Mouse (Mus musculus) hindbrain, embryonic 11.5 days (tissue): ENCODE data around the gene Dolk. TPM values are rescaled to one million over a fixed set of nuclear protein-coding genes. Genes with fewer than 3 reads are reported as not detected.

ENCODE experiments used
- ATAC-seq: fragments of 200-750 bp; cut with Nextera tagmentation; 2 replicates; pipeline ENCODE4 v1.8.0; 2017; ENCODE audit warnings: mild to moderate bottlenecking, moderate TSS enrichment, moderate library complexity; ENCODE audit not compliant: low FRiP score
- DNase-seq: peaks from one replicate; pipeline ENCODE4 v3.0.0-alpha.2; 2015; ENCODE audit warnings: low spot score
- H3K27ac ChIP-seq: fragments of 300-500 bp; sonication (generic); 2 replicates; pipeline ENCODE4 v1.5.1; 2014; ENCODE audit warnings: mild to moderate bottlenecking, low read depth, low read length
- H3K27me3 ChIP-seq: fragments of 300-500 bp; sonication (generic); 2 replicates; pipeline ENCODE4 v1.6.1; 2014; ENCODE audit warnings: mild to moderate bottlenecking, low read length, moderate library complexity, mixed read lengths; ENCODE audit not compliant: control insufficient read depth, insufficient read depth
- H3K36me3 ChIP-seq: fragments of 300-500 bp; sonication (generic); 2 replicates; pipeline ENCODE4 v1.6.1; 2014; ENCODE audit warnings: mild to moderate bottlenecking, low read length, moderate library complexity, mixed read lengths; ENCODE audit not compliant: control insufficient read depth, insufficient read depth
- H3K4me1 ChIP-seq: fragments of 300-500 bp; sonication (generic); replicated peaks from 2 replicates; pipeline ENCODE4 v1.6.1; 2014; ENCODE audit warnings: low read length, mixed read lengths; ENCODE audit not compliant: control insufficient read depth, insufficient read depth
- H3K4me2 ChIP-seq: fragments of 300-500 bp; sonication (generic); replicated peaks from 2 replicates; pipeline ENCODE4 v1.6.1; 2014; ENCODE audit warnings: mild to moderate bottlenecking, low read depth, low read length
- H3K4me3 ChIP-seq: fragments of 300-500 bp; sonication (generic); 2 replicates; pipeline ENCODE4 v1.5.1; 2014; ENCODE audit warnings: low read depth, low read length
- H3K9ac ChIP-seq: fragments of 300-500 bp; sonication (generic); 2 replicates; pipeline ENCODE4 v1.6.1; 2014; ENCODE audit warnings: low read depth, low read length
- H3K9me3 ChIP-seq: fragments of 300-500 bp; sonication (generic); 2 replicates; pipeline ENCODE4 v1.6.1; 2016; ENCODE audit warnings: low read length; ENCODE audit not compliant: control insufficient read depth
- WGBS: fragments of 180-500 bp; shearing (Covaris S2); extraction: QIAGEN DNeasy Blood & Tissue Kit; methylation state at CpG from one replicate; pipeline ENCODE4 v1.1.7; 2014; 5-methylcytosine and 5-hydroxymethylcytosine counted together
- polyA plus RNA-seq: library from polyadenylated mRNA; unstranded; fragments of >200 nt; fragmentation: Nextera tagmentation; extraction: Ambion mirVana; gene quantifications from 2 replicates; pipeline ENCODE4 v1.2.1, GENCODE M21; 2014

Gene Dolk
- polyA plus RNA-seq, 1 experiment from 2014 or later = 24.1 TPM

- ATAC-seq (no peak), DNase-seq (no peak)
- H3K9ac ChIP-seq = no peak overlapping the region
- H3K4me1 ChIP-seq = no peaks in the 10 kb centered on the region
- H3K4me2 ChIP-seq = no peak overlapping the region
- no peak overlapping the region for H3K4me3 ChIP-seq
- H3K27me3 ChIP-seq = no peaks in the 10 kb centered on the region
- H3K9me3 ChIP-seq = no peaks in the 10 kb centered on the region
- WGBS = 89% methylated on average over 7 of the region's 7 CpGs
- no peak overlapping the region for H3K27ac ChIP-seq
- H3K36me3 ChIP-seq = peaks cover 13% of the 10 kb centered on the region; the same call in 1 of the 2 replicates
These were observed 28.3 kb downstream of the Dolk start for GRCm38 (mm10) chr2:30257699-30258460.

- H3K9me3 ChIP-seq = no peaks in the 10 kb centered on the region
- 96% methylated on average over 30 of the region's 30 CpGs for WGBS
- no peaks in the 10 kb centered on the region for H3K27me3 ChIP-seq
- H3K4me2 ChIP-seq = no peak overlapping the region
- H3K36me3 ChIP-seq = peaks cover 10% of the 10 kb centered on the region; the same call in 1 of the 2 replicates
- no peaks in the 10 kb centered on the region for H3K4me1 ChIP-seq
- no peak overlapping the region for H3K27ac ChIP-seq
- H3K9ac ChIP-seq = no peak overlapping the region
- DNase-seq (no peak), ATAC-seq (no peak)
- H3K4me3 ChIP-seq = no peak overlapping the region
These were observed 29.4 kb downstream of the Dolk start for GRCm38 (mm10) chr2:30256616-30257350.

GRCm38 (mm10) chr2:30255631-30256395 lies 30.3 kb downstream of the Dolk start:
- 96% methylated on average over 42 of the region's 42 CpGs for WGBS
- Histone ChIP-seq H3K27me3 (no peaks in the 10 kb centered on the region), H3K27ac (no peak overlapping the region), H3K4me1 (no peaks in the 10 kb centered on the region), H3K4me2 (no peak overlapping the region), H3K4me3 (no peak overlapping the region), H3K36me3 (peaks cover 10% of the 10 kb centered on the region; the same call in 1 of the 2 replicates), H3K9me3 (no peaks in the 10 kb centered on the region), H3K9ac (no peak overlapping the region)
- DNase-seq = no peak
- ATAC-seq = no peak

DNA sequence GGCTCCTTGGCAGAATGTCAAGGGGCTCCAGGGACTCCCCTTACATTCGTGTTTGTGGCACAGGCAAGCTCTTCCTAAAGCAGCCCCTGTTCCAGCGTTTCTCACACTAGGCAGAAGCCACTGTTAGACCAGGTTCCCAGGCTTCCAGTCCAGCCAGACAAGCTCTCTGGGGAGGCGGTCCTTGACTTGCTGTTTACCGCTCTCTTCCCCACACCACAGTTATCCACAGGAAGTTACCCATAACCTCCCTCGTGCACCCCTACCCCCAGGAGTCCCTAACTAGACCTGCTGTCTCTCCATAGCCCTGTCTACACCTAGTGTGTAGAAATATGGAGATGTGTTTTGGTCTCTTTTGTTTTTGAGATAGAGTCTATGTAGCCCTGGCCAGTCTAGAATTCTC lies 32.3 kb downstream of the Dolk start:
- Histone ChIP-seq H3K27ac (no peak overlapping the region), H3K27me3 (no peaks in the 10 kb centered on the region), H3K4me2 (no peak overlapping the region), H3K36me3 (peaks cover 10% of the 10 kb centered on the region; the same call in 1 of the 2 replicates), H3K4me3 (no peak overlapping the region), H3K9me3 (no peaks in the 10 kb centered on the region), H3K4me1 (no peaks in the 10 kb centered on the region), H3K9ac (no peak overlapping the region)
- WGBS = 93% methylated on average over 5 of the region's 5 CpGs
- no peak for ATAC-seq
- no peak for DNase-seq

DNA sequence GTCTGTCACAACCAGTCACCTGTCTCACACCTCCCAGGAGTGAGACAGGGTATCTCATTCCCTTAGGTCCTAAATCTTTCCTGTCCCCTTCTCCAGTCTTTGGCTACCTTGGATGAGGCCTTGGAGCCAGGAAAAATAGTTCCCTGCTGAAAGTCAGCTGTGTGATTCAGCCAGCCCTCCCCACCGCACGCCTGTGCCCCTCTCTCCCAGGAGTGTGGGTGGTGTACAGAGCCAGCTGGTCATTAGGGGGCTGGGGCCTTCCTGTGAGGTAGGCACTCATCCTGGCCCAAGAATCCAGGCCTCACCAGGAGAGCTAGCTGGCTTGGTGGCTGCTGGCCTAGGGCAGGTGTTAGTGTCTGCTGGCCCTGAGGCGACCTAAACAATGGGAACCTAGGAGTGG lies 33.6 kb downstream of the Dolk start:
- 93% methylated on average over 3 of the region's 3 CpGs for WGBS
- Histone ChIP-seq H3K27ac (no peak overlapping the region), H3K27me3 (no peaks in the 10 kb centered on the region), H3K4me1 (no peaks in the 10 kb centered on the region), H3K9me3 (no peaks in the 10 kb centered on the region), H3K36me3 (peaks cover 7% of the 10 kb centered on the region; the same call in 1 of the 2 replicates), H3K9ac (no peak overlapping the region), H3K4me3 (no peak overlapping the region), H3K4me2 (no peak overlapping the region)
- DNase-seq (no peak), ATAC-seq (no peak)

- no peak overlapping the region for H3K4me2 ChIP-seq
- no peak overlapping the region for H3K27ac ChIP-seq
- H3K36me3 ChIP-seq = 0 out of 2 replicates have a peak, but pooled peaks cover 2% of the 10 kb centered on the region
- H3K4me1 ChIP-seq = no peaks in the 10 kb centered on the region
- no peak for ATAC-seq
- no peak for DNase-seq
- WGBS = 78% methylated on average over 5 of the region's 5 CpGs
- H3K9ac ChIP-seq = no peak overlapping the region
- no peaks in the 10 kb centered on the region for H3K9me3 ChIP-seq
- no peaks in the 10 kb centered on the region for H3K27me3 ChIP-seq
- no peak overlapping the region for H3K4me3 ChIP-seq
These were observed 34.6 kb downstream of the Dolk start for GRCm38 (mm10) chr2:30251417-30252104.

DNA sequence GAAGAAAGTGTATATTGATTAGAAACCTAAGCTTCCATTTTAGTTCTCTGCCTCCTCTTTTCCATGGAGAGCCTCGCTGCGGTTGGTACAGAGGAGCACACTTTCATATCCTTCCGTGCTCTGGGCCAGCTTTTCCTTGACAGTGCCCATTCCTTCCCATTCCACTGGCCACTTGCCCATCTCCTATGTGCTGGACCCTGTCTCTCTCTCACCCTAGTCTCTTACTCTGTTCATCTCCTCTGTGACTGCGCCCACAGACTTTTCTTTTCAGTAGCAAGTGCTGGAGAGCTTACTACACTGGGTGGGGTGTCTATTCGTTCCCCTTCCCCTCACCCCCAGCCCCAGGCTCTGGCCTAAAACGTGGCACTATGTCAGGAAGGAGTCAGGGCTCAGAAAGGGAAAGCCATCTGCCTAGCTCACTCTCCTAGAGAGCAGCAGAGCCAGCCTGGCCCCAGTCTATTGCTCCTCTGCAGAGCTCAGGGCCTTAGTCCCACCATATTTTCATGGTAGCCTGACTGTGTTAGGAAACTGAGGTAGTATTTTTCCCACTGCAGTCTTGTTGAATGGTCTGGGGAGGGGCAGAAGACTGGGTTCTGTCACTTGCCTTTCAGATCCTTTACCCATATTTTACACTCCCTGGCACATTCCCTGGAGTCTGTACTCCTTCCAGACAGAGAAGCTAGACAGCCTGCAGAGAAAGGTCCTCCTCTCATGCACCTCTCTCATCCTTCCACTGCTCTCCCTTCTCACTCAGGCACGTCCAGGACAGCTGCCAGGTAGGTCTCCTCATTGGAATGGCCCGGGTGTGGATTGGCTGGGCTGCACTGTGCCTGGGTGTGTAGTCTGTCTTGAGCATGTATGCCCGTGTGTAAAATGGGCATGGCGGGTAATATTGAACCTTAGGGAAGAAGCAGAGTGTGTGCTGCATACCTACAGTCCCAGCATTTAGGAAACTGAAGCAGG lies 35.7 kb downstream of the Dolk start:
- DNase-seq (no peak), ATAC-seq (no peak)
- H3K9me3 ChIP-seq = no peaks in the 10 kb centered on the region
- 87% methylated on average over 10 of the region's 10 CpGs for WGBS
- no peak overlapping the region for H3K27ac ChIP-seq
- H3K36me3 ChIP-seq = no peaks in the 10 kb centered on the region
- no peaks in the 10 kb centered on the region for H3K4me1 ChIP-seq
- no peak overlapping the region for H3K4me2 ChIP-seq
- H3K9ac ChIP-seq = no peak overlapping the region
- no peak overlapping the region for H3K4me3 ChIP-seq
- H3K27me3 ChIP-seq = no peaks in the 10 kb centered on the region
